Mouse (Mus musculus) embryonic facial prominence, embryonic 14.5 days (tissue): ENCODE results near the gene Dbn1. TPM values are rescaled to one million over a fixed set of nuclear protein-coding genes. Genes with fewer than 3 reads are reported as not detected.

Experiments
- ATAC-seq: fragments of 200-750 bp; cut with Nextera tagmentation; 2 replicates; pipeline ENCODE4 v1.8.0; 2017; ENCODE audit warnings: low read depth, moderate number of reproducible peaks, moderate TSS enrichment
- DNase-seq: peaks from one replicate; pipeline ENCODE4 v3.0.0-alpha.2; 2015; ENCODE audit warnings: low spot score
- H3K27ac ChIP-seq: fragments of 300-500 bp; sonication (generic); replicated peaks from 2 replicates; pipeline ENCODE4 v1.5.1; 2014; ENCODE audit warnings: low read depth, mild to moderate bottlenecking, low read length, moderate library complexity
- H3K27me3 ChIP-seq: fragments of 300-500 bp; sonication (generic); replicated peaks from 2 replicates; pipeline ENCODE4 v1.6.1; 2014; ENCODE audit warnings: low read length; ENCODE audit not compliant: control insufficient read depth, insufficient read depth
- H3K36me3 ChIP-seq: fragments of 300-500 bp; sonication (generic); 2 replicates; pipeline ENCODE4 v1.6.1; 2014; ENCODE audit warnings: low read length, mixed read lengths; ENCODE audit not compliant: control insufficient read depth, insufficient read depth
- H3K4me1 ChIP-seq: fragments of 300-500 bp; sonication (generic); 2 replicates; pipeline ENCODE4 v1.6.1; 2014; ENCODE audit warnings: antibody characterized with exemption, low read length; ENCODE audit not compliant: control insufficient read depth, insufficient read depth
- H3K4me2 ChIP-seq: fragments of 300-500 bp; sonication (generic); 2 replicates; pipeline ENCODE4 v1.6.1; 2014; ENCODE audit warnings: low read depth, mild to moderate bottlenecking, low read length, moderate library complexity, mixed read lengths
- H3K4me3 ChIP-seq: fragments of 300-500 bp; sonication (generic); 2 replicates; pipeline ENCODE4 v1.5.1; 2014; ENCODE audit warnings: low read depth, mild to moderate bottlenecking, low read length
- H3K9ac ChIP-seq: fragments of 300-500 bp; sonication (generic); 2 replicates; pipeline ENCODE4 v1.6.1; 2014; ENCODE audit warnings: low read depth, mild to moderate bottlenecking, low read length, moderate library complexity, mixed read lengths
- H3K9me3 ChIP-seq: fragments of 300-500 bp; sonication (generic); 2 replicates; pipeline ENCODE4 v1.6.1; 2016; ENCODE audit warnings: low read length; ENCODE audit not compliant: control insufficient read depth
- WGBS: fragments of 180-500 bp; shearing (Covaris S2); extraction: QIAGEN DNeasy Blood & Tissue Kit; methylation state at CpG from one replicate; pipeline ENCODE4 v1.1.7; 2014; 5-methylcytosine and 5-hydroxymethylcytosine counted together
- polyA plus RNA-seq: library from polyadenylated mRNA; unstranded; fragments of >200 nt; fragmentation: Nextera tagmentation; extraction: Ambion mirVana; gene quantifications from 2 replicates; pipeline ENCODE4 v1.2.1, GENCODE M21; 2014

Gene Dbn1
- polyA plus RNA-seq, 1 experiment from 2014 or later: 141 TPM

DNA sequence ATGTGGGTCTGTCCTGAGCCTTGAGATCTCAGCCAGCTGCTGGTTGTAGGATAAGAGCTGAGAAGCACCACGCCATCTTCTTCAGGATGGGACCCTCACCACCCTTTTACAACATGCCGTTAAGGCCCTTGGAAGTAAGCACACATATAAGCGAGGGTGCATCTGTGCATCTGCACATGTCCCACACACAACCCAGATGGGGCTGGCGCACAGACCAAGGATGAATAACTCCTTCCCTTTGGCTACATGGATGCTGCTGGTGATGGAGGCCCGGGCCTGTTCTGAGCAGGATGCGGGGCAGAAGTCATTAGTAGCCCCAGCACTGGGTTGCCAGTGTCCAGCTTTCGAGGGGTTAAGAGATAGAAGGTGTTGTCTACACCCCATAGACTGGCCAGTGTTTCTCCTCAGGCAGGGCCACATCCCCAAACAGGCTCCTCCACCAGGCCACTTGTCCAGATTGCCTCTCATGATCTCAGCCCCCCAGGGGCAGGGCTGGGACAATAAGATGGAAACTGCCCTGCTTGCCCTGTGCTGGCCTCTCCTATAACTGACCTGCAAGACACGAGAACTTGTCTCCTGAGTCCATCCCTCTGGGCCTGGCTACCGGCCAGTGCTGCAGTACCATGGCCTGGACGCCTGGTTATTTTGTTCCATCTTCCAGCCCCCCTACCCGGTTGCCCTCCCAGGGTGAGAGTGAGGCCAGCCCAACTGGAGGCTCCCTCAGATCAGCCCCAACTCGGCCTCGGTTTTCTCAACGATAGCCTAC, 1.7 kb downstream of the Dbn1 start:
- H3K4me1 ChIP-seq: peaks cover 35% of the 10 kb centered on the region
- peak overlapping the region; percentile 99 for H3K9ac ChIP-seq
- DNase-seq: no peak
- peaks cover 16% of the 10 kb centered on the region for H3K36me3 ChIP-seq
- H3K9me3 ChIP-seq: no peaks in the 10 kb centered on the region
- peak overlapping the region; percentile 92 for H3K4me3 ChIP-seq
- H3K4me2 ChIP-seq: peak overlapping the region; percentile 60
- H3K27ac ChIP-seq: peak overlapping the region; percentile 90; the same call in 1 of the 2 replicates
- ATAC-seq: no peak
- H3K27me3 ChIP-seq: no peaks in the 10 kb centered on the region
- 31% methylated on average over 14 of the region's 14 CpGs for WGBS

DNA sequence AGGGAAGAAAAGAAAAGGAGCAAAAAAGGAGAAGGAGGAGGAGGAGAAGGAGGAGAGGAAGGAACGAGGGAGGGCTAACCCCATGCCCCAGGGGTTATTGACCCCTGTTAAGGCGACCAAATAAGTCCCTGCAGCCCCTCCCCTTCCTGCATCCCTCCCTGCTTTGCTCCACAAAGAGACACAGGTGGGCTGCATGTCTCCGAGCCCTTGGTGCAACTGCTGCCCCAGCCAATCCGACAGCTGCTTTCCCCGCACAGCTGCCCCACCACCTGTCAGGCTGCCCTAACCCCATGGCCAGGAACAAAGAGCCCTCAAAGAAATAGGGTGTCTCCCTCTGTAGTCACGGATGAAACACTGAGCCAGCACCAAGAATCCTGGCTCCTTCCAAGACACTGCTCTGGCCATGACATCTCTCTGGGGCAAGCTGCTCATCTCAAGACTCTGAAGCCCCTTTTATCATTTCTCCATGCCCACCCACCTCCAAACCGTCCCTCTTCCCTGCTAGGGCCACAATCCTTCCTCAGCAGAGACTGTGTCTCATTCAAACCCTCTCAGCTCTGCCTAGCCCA, 3.3 kb downstream of the Dbn1 start:
- no peaks in the 10 kb centered on the region for H3K9me3 ChIP-seq
- WGBS: 29% methylated on average over 7 of the region's 7 CpGs
- H3K4me3 ChIP-seq: peak overlapping the region; percentile 92; the same call in 1 of the 2 replicates
- H3K27me3 ChIP-seq: no peaks in the 10 kb centered on the region
- H3K9ac ChIP-seq: peak overlapping the region; percentile 26; the same call in 1 of the 2 replicates
- H3K27ac ChIP-seq: peak overlapping the region; percentile 17; the same call in 1 of the 2 replicates
- DNase-seq: no peak
- peaks cover 32% of the 10 kb centered on the region for H3K36me3 ChIP-seq
- peak overlapping the region; percentile 60 for H3K4me2 ChIP-seq
- no peak for ATAC-seq
- H3K4me1 ChIP-seq: peaks cover 35% of the 10 kb centered on the region

GRCm38 (mm10) chr13:55483593-55483992, 4.3 kb downstream of the Dbn1 start:
- WGBS: 45% methylated on average over 15 of the region's 15 CpGs
- no peak overlapping the region for H3K4me3 ChIP-seq
- H3K4me1 ChIP-seq: peaks cover 35% of the 10 kb centered on the region
- DNase-seq (peak; percentile 61), ATAC-seq (peak; percentile 19; the same call in 1 of the 2 replicates)
- peak overlapping the region; percentile 60; the same call in 1 of the 2 replicates for H3K4me2 ChIP-seq
- H3K9ac ChIP-seq: 0 out of 2 replicates have a peak overlapping the region, but pooled peaks have one; percentile 6
- peaks cover 42% of the 10 kb centered on the region for H3K36me3 ChIP-seq
- no peaks in the 10 kb centered on the region for H3K27me3 ChIP-seq
- no peaks in the 10 kb centered on the region for H3K9me3 ChIP-seq
- H3K27ac ChIP-seq: no peak overlapping the region

GRCm38 (mm10) chr13:55483071-55483470, 4.8 kb downstream of the Dbn1 start:
- Histone ChIP-seq H3K27ac (no peak overlapping the region; the same call in 1 of the 2 replicates), H3K4me2 (peak overlapping the region; percentile 60; the same call in 1 of the 2 replicates), H3K27me3 (no peaks in the 10 kb centered on the region), H3K4me3 (no peak overlapping the region), H3K36me3 (peaks cover 45% of the 10 kb centered on the region), H3K4me1 (peaks cover 33% of the 10 kb centered on the region), H3K9me3 (no peaks in the 10 kb centered on the region), H3K9ac (peak overlapping the region; percentile 6; the same call in 1 of the 2 replicates)
- ATAC-seq (no peak), DNase-seq (no peak)
- 32% methylated on average over 9 of the region's 9 CpGs for WGBS

DNA sequence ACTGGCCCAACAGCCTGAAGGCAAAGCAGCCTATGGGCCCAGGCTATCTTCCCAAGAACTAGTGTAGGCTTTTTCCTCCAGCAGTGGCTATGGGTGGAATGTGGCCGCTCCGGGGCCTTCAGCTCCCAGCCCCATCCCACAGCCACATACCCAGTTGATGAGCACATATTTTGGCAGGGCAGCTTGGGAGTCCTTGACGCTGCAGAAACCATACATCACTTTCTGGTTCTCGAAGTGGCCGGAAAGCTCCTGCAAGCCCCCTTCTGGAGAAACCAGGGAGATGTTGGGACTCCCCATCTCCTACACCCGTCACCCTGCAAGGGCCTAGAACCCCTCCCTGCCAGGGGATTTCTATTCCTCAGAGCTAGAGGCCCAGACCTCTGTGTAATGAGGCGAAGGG, 5.4 kb downstream of the Dbn1 start:
- Histone ChIP-seq H3K4me2 (no peak overlapping the region), H3K4me3 (no peak overlapping the region), H3K9me3 (no peaks in the 10 kb centered on the region), H3K36me3 (peaks cover 51% of the 10 kb centered on the region), H3K27me3 (no peaks in the 10 kb centered on the region), H3K27ac (no peak overlapping the region; the same call in 1 of the 2 replicates), H3K4me1 (peaks cover 32% of the 10 kb centered on the region), H3K9ac (peak overlapping the region; percentile 6; the same call in 1 of the 2 replicates)
- DNase-seq: no peak
- WGBS: 60% methylated on average over 7 of the region's 7 CpGs
- no peak for ATAC-seq

- DNase-seq: no peak
These were observed 8.0 kb downstream of the Dbn1 start for GRCm38 (mm10) chr13:55479929-55480328.

GRCm38 (mm10) chr13:55479008-55479407, 8.9 kb downstream of the Dbn1 start:
- DNase-seq: no peak
- H3K27me3 ChIP-seq: no peaks in the 10 kb centered on the region
- ATAC-seq: no peak
- no peaks in the 10 kb centered on the region for H3K9me3 ChIP-seq
- 85% methylated on average over 7 of the region's 7 CpGs for WGBS
- no peak overlapping the region for H3K9ac ChIP-seq
- H3K4me3 ChIP-seq: no peak overlapping the region
- peaks cover 8% of the 10 kb centered on the region for H3K4me1 ChIP-seq
- no peak overlapping the region for H3K4me2 ChIP-seq
- peaks cover 86% of the 10 kb centered on the region for H3K36me3 ChIP-seq
- no peak overlapping the region; the same call in 1 of the 2 replicates for H3K27ac ChIP-seq

More at GRCm38 (mm10) chr13:55479929-55480328, 8.0 kb downstream of the Dbn1 start:
- Histone ChIP-seq H3K9me3 (no peaks in the 10 kb centered on the region), H3K4me2 (no peak overlapping the region), H3K36me3 (peaks cover 77% of the 10 kb centered on the region), H3K27me3 (no peaks in the 10 kb centered on the region), H3K4me1 (peaks cover 14% of the 10 kb centered on the region), H3K4me3 (no peak overlapping the region), H3K9ac (no peak overlapping the region), H3K27ac (no peak overlapping the region)
- no peak for ATAC-seq

DNA sequence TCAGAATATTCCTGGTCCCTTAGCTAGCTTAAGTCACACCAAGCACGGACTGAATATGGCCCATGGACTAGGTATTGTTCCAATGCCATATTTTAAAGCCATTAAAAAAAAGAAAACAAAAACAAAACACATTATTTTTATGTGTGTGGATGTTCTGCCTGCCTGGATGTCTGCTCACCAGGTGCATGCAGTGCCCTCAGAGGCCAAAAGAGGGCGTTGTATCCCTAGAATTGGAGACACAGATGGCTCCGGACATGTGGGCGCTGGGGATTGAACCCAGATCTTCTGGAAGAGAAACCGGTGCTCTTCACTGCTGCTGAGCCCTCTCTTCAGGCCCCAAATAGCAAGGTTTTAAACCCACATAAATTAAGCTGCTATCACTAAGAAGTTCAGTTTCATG, 9.9 kb downstream of the Dbn1 start:
- peaks cover 3% of the 10 kb centered on the region for H3K4me1 ChIP-seq
- ATAC-seq (no peak), DNase-seq (no peak)
- H3K4me3 ChIP-seq: no peak overlapping the region
- no peak overlapping the region for H3K27ac ChIP-seq
- no peak overlapping the region for H3K9ac ChIP-seq
- H3K36me3 ChIP-seq: peaks cover 90% of the 10 kb centered on the region
- H3K9me3 ChIP-seq: no peaks in the 10 kb centered on the region
- H3K4me2 ChIP-seq: no peak overlapping the region
- 60% methylated on average over 5 of the region's 5 CpGs for WGBS
- no peaks in the 10 kb centered on the region for H3K27me3 ChIP-seq
